Mouse (Mus musculus) testis, adult 2 months (tissue): ENCODE measurements around the gene P4ha1.

ENCODE experiments used
- CTCF ChIP-seq: fragments of 200-500 bp; IDR thresholded peaks from 2 replicates; pipeline ENCODE4 v1.5.1; 2012; ENCODE audit warnings: low read depth, mild to moderate bottlenecking, inconsistent platforms, low read length, moderate library complexity; ENCODE audit not compliant: control insufficient read depth, insufficient read depth, insufficient replicate concordance
- POLR2A ChIP-seq: fragments of 200-500 bp; IDR thresholded peaks from 2 replicates; pipeline ENCODE4 v1.6.1; 2012; ENCODE audit warnings: low read depth, mild to moderate bottlenecking, inconsistent platforms, low read length, moderate library complexity; ENCODE audit not compliant: control insufficient read depth

GRCm38 (mm10) chr10:59292558-59292957, 30.5 kb upstream of the P4ha1 start:
- peak; percentile 62; the same call in 1 of the 2 replicates for TF ChIP-seq CTCF
- TF ChIP-seq POLR2A, result no peak
